Mouse (Mus musculus) bone marrow macrophage, adult 2 months (primary cell): ENCODE data around the gene Dennd4a. TPM values are rescaled to one million over a fixed set of nuclear protein-coding genes. Genes with fewer than 3 reads are reported as not detected.

ENCODE experiments used
- H3K27ac ChIP-seq: 2 replicates; pipeline ENCODE4 v1.5.1; 2012; ENCODE audit warnings: low read depth, low read length; ENCODE audit not compliant: insufficient read depth
- H3K4me1 ChIP-seq: 2 replicates; pipeline ENCODE4 v1.6.1; 2012; ENCODE audit warnings: low read length; ENCODE audit not compliant: control insufficient read depth, insufficient read depth
- H3K4me3 ChIP-seq: 2 replicates; pipeline ENCODE4 v1.5.1; 2012; ENCODE audit warnings: mild to moderate bottlenecking, low read length, moderate library complexity; ENCODE audit not compliant: insufficient read depth
- CTCF ChIP-seq: IDR thresholded peaks from 2 replicates; pipeline ENCODE4 v1.5.1; 2012; ENCODE audit warnings: low read depth, mild to moderate bottlenecking, low read length, moderate library complexity
- POLR2A ChIP-seq: IDR thresholded peaks from 2 replicates; pipeline ENCODE4 v1.6.1; 2012; ENCODE audit warnings: mild to moderate bottlenecking, low read depth, low read length, borderline replicate concordance
- polyA plus RNA-seq: library from polyadenylated mRNA; stranded (reverse); fragments of >200 nt; gene quantifications from 2 replicates; pipeline ENCODE4 v1.2.4, GENCODE M21; 2012; ENCODE audit not compliant: missing spikeins, insufficient read depth, insufficient read length

Gene Dennd4a
- polyA plus RNA-seq, 1 experiment: 14.9 TPM

- H3K4me1 ChIP-seq: peaks cover 32% of the 10 kb centered on the region
- no peak overlapping the region for H3K27ac ChIP-seq
- TF ChIP-seq CTCF (no peak), POLR2A (no peak)
- H3K4me3 ChIP-seq: no peak overlapping the region
These were observed 13.7 kb upstream of the Dennd4a start for GRCm38 (mm10) chr9:64797392-64797791.

GRCm38 (mm10) chr9:64798099-64798498 lies 13.0 kb upstream of the Dennd4a start:
- H3K4me3 ChIP-seq: no peak overlapping the region
- no peak overlapping the region for H3K27ac ChIP-seq
- no peak for TF ChIP-seq POLR2A
- peaks cover 30% of the 10 kb centered on the region for H3K4me1 ChIP-seq

- H3K4me1 ChIP-seq: peaks cover 26% of the 10 kb centered on the region
These were observed 12.3 kb upstream of the Dennd4a start for GRCm38 (mm10) chr9:64798859-64799258.

GRCm38 (mm10) chr9:64799504-64799903 lies 11.6 kb upstream of the Dennd4a start:
- Histone ChIP-seq H3K27ac (no peak overlapping the region), H3K4me1 (peaks cover 22% of the 10 kb centered on the region), H3K4me3 (no peak overlapping the region)
- TF ChIP-seq CTCF (no peak), POLR2A (no peak)

More at GRCm38 (mm10) chr9:64798859-64799258, 12.3 kb upstream of the Dennd4a start:
- H3K27ac ChIP-seq: no peak overlapping the region
- no peak overlapping the region for H3K4me3 ChIP-seq
- no peak for TF ChIP-seq CTCF
- no peak for TF ChIP-seq POLR2A

GRCm38 (mm10) chr9:64802561-64802960 lies 8.6 kb upstream of the Dennd4a start:
- H3K4me3 ChIP-seq: no peak overlapping the region
- peaks cover 21% of the 10 kb centered on the region for H3K4me1 ChIP-seq
- H3K27ac ChIP-seq: no peak overlapping the region
- TF ChIP-seq CTCF: no peak
- no peak for TF ChIP-seq POLR2A

GRCm38 (mm10) chr9:64803373-64804214 lies 7.5 kb upstream of the Dennd4a start:
- Histone ChIP-seq H3K27ac (no peak overlapping the region), H3K4me1 (peaks cover 21% of the 10 kb centered on the region), H3K4me3 (no peak overlapping the region)
- TF ChIP-seq CTCF: no peak
- no peak for TF ChIP-seq POLR2A

- no peak overlapping the region for H3K27ac ChIP-seq
- H3K4me3 ChIP-seq: no peak overlapping the region
- TF ChIP-seq CTCF (no peak), POLR2A (no peak)
- peaks cover 26% of the 10 kb centered on the region for H3K4me1 ChIP-seq
These were observed 5.3 kb upstream of the Dennd4a start for GRCm38 (mm10) chr9:64805875-64806274.

GRCm38 (mm10) chr9:64806335-64807060 lies 4.6 kb upstream of the Dennd4a start:
- no peak overlapping the region for H3K4me3 ChIP-seq
- H3K4me1 ChIP-seq: peaks cover 26% of the 10 kb centered on the region
- TF ChIP-seq POLR2A (no peak), CTCF (no peak)
- H3K27ac ChIP-seq: no peak overlapping the region

- Histone ChIP-seq H3K4me3 (no peak overlapping the region), H3K4me1 (peaks cover 28% of the 10 kb centered on the region), H3K27ac (no peak overlapping the region)
- no peak for TF ChIP-seq CTCF
- no peak for TF ChIP-seq POLR2A
These were observed 3.9 kb upstream of the Dennd4a start for GRCm38 (mm10) chr9:64807061-64807808.
